Mouse (Mus musculus) Patski (cell line): Measurements from ENCODE around the gene Dnajc25. TPM values are rescaled to one million over a fixed set of nuclear protein-coding genes. Genes with fewer than 3 reads are reported as not detected.
A peak's percentile ranks its signal among the peaks of the same experiment; 100 is the strongest.

Source experiments
- ATAC-seq: fragments of 100-300 bp; one replicate; pipeline ENCODE4 v1.8.0; 2021
- CTCF ChIA-PET: fragments of 350-600 bp; sonication (Branson Sonifier 250); formaldehyde crosslinking; loops from one replicate; lab custom pipeline; 2022; ENCODE audit warnings: inconsistent platforms; lab: Charles Lee
- POLR2A ChIA-PET: fragments of 350-600 bp; sonication (Branson Sonifier 250); formaldehyde crosslinking; loops from one replicate; lab custom pipeline; 2022; ENCODE audit warnings: antibody characterized with exemption, inconsistent platforms; lab: Charles Lee
- DNase-seq: peaks from one replicate; pipeline ENCODE4 v3.0.0-alpha.2; 2011; ENCODE audit warnings: low read depth, low spot score
- H3K27me3 ChIP-seq: fragments of 371-371 bp; one replicate; pipeline ENCODE4 v1.5.1; 2021
- CTCF ChIP-seq: fragments of 100-300 bp; IDR thresholded peaks from one replicate; pipeline ENCODE4 v1.5.1; 2021
- in situ Hi-C: fragments of 300-500 bp; cut with MboI; formaldehyde crosslinking; loops from 3 replicates; pipeline ENCODE4 v1.11.1; 2018; ENCODE audit warnings: low pct_unique_long_range_greater_than_20kb, mixed read lengths
- polyA plus RNA-seq: library from polyadenylated mRNA; unstranded; gene quantifications from one replicate; pipeline ENCODE4 v1.2.3, GENCODE M21; 2021

The Dnajc25 gene
- polyA plus RNA-seq, 1 experiment from 2014 or later = 7.7 TPM

- no peak for DNase-seq
- in situ Hi-C loops = no loop called here
- POLR2A ChIA-PET = interaction anchor here (0.6 kb wide), 1 partner anchor 48 kb away, joined by 4 read pairs; no protein-coding TSS in a partner anchor
These were observed 40.3 kb downstream of the Dnajc25 start, which contains the start of gene Gng10 for GRCm38 (mm10) chr4:59034918-59035785. Gene Gng10, plus strand, starts transcription at chr4:59035088.

DNA sequence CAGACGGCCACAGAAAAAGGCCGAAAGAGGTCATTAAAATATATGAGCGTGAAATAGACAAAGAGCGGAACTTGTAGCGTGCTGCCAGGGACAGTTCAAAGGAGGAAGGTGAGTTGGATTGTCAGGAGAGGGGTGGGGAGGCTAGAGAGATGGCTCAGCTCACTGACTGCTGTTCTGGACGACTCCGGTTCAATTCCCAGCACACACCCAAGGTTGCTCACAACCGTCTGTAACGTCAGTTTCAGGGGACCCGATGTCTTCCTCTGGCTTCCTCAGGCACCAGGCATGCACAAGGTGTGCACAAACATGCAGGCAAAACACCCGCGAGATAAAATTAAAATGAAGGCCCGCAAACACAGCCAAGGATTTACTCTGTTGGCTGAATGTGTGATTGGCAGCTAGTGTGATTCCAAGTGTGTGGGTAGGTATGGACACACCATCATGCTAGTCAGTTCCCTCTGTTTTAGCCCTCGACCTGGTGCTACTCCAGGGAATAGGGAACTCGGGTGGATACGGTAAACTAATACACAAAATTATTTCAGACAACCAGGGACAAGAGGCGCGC lies 41.0 kb downstream of the Dnajc25 start:
- ChIA-PET CTCF (interaction anchor here (0.7 to 2.3 kb wide), 7 partner anchors 12 to 51 kb away, joined by 3 to 13 read pairs (median 5); no protein-coding TSS in a partner anchor), POLR2A (interaction anchor here (0.6 kb wide), 1 partner anchor 49 kb away, joined by 4 read pairs; no protein-coding TSS in a partner anchor)
- DNase-seq = no peak
- H3K27me3 ChIP-seq = no peaks in the 10 kb centered on the region
- in situ Hi-C loops = no loop called here
- no peak for ATAC-seq
- no peak for TF ChIP-seq CTCF

More at GRCm38 (mm10) chr4:59034918-59035785, 40.3 kb downstream of the Dnajc25 start, which contains the start of gene Gng10:
- ATAC-seq = peak; percentile 92
- no peaks in the 10 kb centered on the region for H3K27me3 ChIP-seq
- CTCF ChIA-PET = interaction anchor here (0.7 kb wide), 1 partner anchor 50 kb away, joined by 3 read pairs; no protein-coding TSS in a partner anchor
- no peak for TF ChIP-seq CTCF

- in situ Hi-C loops = no loop called here
- ChIA-PET CTCF (interaction anchor here (0.7 to 2.3 kb wide), 11 partner anchors 8 to 55 kb away, joined by 3 to 13 read pairs (median 4); no protein-coding TSS in a partner anchor), POLR2A (no interaction called here)
- DNase-seq (no peak), ATAC-seq (no peak)
- H3K27me3 ChIP-seq = no peaks in the 10 kb centered on the region
- TF ChIP-seq CTCF = peak; percentile 78
These were observed 41.7 kb downstream of the Dnajc25 start for GRCm38 (mm10) chr4:59036490-59037127.

DNA sequence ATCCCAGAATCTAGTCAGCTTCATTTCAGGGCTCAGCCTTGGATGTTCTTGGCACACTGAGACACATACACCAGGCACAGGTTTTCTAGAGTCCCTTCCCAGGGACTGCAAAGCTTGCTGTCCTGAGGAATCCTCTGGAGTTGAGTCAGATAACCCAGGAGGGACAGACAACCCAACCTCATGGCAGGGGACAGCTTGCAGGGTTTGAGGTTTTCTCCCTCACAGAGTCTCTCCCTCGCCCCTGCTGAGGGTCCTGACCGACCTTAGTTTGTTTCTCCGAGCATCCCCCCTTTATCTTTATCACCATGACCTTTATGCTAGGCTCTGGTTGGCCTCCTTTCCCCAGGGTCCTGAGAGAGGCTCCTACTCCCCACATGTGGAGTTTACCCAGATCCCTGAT lies 42.7 kb downstream of the Dnajc25 start:
- TF ChIP-seq CTCF = no peak
- in situ Hi-C loops = no loop called here
- ATAC-seq = no peak

GRCm38 (mm10) chr4:59040397-59041287 lies 45.8 kb downstream of the Dnajc25 start:
- CTCF ChIA-PET = interaction anchor here (0.7 to 2.7 kb wide), 2 partner anchors 9 to 14 kb away, joined by 3 to 7 read pairs; no protein-coding TSS in a partner anchor
- no peaks in the 10 kb centered on the region for H3K27me3 ChIP-seq
- DNase-seq (no peak), ATAC-seq (no peak)
- in situ Hi-C loops = no loop called here
- POLR2A ChIA-PET = no interaction called here
- no peak for TF ChIP-seq CTCF

More for the DNA sequence above, 42.7 kb downstream of the Dnajc25 start:
- CTCF ChIA-PET = interaction anchor here (0.7 to 2.3 kb wide), 10 partner anchors 9 to 56 kb away, joined by 3 to 13 read pairs (median 4); no protein-coding TSS in a partner anchor
- POLR2A ChIA-PET = no interaction called here
- DNase-seq = no peak
- H3K27me3 ChIP-seq = no peaks in the 10 kb centered on the region

- ATAC-seq = no peak
- DNase-seq = no peak
- TF ChIP-seq CTCF = no peak
- in situ Hi-C loops = no loop called here
- CTCF ChIA-PET = no interaction called here
- H3K27me3 ChIP-seq = no peaks in the 10 kb centered on the region
- POLR2A ChIA-PET = no interaction called here
These were observed 48.2 kb downstream of the Dnajc25 start for GRCm38 (mm10) chr4:59043074-59043473.

- in situ Hi-C loops = no loop called here
- ChIA-PET POLR2A (no interaction called here), CTCF (no interaction called here)
- H3K27me3 ChIP-seq = no peaks in the 10 kb centered on the region
- DNase-seq = no peak
- ATAC-seq = no peak
- TF ChIP-seq CTCF = no peak
These were observed 49.0 kb downstream of the Dnajc25 start for GRCm38 (mm10) chr4:59043891-59044290.

GRCm38 (mm10) chr4:59047222-59047621 lies 52.4 kb downstream of the Dnajc25 start:
- ChIA-PET CTCF (interaction anchor here (1.1 to 2.3 kb wide), 4 partner anchors 10 to 62 kb away, joined by 3 to 12 read pairs (median 3); no protein-coding TSS in a partner anchor), POLR2A (interaction anchor here (0.9 kb wide), 1 partner anchor 8 kb away, joined by 3 read pairs; no protein-coding TSS in a partner anchor)
- TF ChIP-seq CTCF = no peak
- DNase-seq (no peak), ATAC-seq (no peak)
- no peaks in the 10 kb centered on the region for H3K27me3 ChIP-seq
- in situ Hi-C loops = no loop called here

DNA sequence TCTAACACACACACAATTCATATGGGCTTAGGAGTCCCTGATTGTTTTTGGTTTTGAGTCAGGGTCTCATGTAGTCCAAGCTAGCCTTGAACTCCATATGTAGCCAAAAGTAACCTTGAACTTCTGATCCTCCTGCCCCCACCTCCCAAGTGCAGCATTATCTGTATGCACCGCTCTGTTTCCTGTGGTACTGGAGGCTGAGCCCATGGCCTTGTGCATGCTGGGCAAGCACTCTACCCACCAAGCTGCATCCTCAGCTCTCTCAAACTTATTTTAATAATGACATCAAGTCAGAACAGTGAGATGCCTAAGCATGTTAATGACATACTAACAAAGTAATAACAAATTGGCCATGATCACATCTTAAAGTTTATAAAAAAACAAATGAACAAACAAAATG lies 56.2 kb downstream of the Dnajc25 start:
- no peak for TF ChIP-seq CTCF
- DNase-seq (no peak), ATAC-seq (no peak)
- in situ Hi-C loops = no loop called here
- ChIA-PET CTCF (interaction anchor here (2.8 kb wide), 1 partner anchor 14 kb away, joined by 13 read pairs; no protein-coding TSS in a partner anchor), POLR2A (no interaction called here)
- no peaks in the 10 kb centered on the region for H3K27me3 ChIP-seq
